Mouse (Mus musculus): ENCODE data around the gene Acot8.

Gene Acot8

DNA sequence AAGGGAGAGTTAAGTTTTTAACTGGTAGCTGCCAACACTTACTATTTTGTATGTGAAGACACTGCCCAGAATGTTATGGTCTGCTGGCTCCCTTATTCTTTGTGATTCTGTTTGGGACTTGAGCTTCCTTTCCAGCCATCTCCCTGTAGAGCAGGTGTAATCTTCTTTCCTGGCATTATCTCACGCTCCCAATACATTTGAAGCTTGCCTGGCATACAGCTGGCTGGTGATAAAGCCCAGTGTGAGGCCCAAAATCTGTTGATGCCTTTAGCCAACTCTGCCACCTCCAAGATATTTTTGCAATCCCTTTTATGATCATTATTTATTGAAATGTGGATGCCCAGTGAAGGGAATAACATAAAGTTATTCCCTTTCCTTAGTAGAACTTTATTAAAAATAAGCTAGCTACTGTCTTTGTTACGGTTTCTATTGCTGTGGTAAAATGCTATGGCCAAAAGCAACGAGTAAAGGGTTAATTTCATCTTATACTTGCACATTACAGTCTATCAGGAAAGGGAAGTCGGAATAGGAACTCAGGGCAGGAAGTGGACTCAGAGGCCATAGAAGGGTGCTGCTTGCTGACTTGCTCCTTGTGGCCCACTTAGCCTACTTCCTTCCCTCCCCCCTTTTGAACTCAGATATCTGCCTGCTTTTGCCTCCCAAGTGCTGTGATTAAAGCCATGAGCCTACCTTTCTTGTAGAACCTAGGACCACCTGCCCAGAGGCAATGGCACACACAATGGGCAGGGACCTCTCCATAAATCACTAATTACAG is 44.4 kb downstream of the Acot8 start:
- in situ Hi-C loops (cut with MboI; ENCODE audit: low sequenced_read_pairs): no loop called here

GRCm38 (mm10) chr2:164758692-164759091 is 46.0 kb downstream of the Acot8 start:
- in situ Hi-C loops (cut with MboI; ENCODE audit: low sequenced_read_pairs): no loop called here

- in situ Hi-C loops (cut with MboI; ENCODE audit: low sequenced_read_pairs): no loop called here
Observed at GRCm38 (mm10) chr2:164757841-164758240, 46.8 kb downstream of the Acot8 start.

- in situ Hi-C loops (cut with MboI; ENCODE audit: low sequenced_read_pairs): no loop called here
Observed at GRCm38 (mm10) chr2:164754800-164755199, 49.9 kb downstream of the Acot8 start.

- in situ Hi-C loops (cut with MboI; ENCODE audit: low sequenced_read_pairs): no loop called here
Observed at GRCm38 (mm10) chr2:164754105-164754504, 50.6 kb downstream of the Acot8 start.

DNA sequence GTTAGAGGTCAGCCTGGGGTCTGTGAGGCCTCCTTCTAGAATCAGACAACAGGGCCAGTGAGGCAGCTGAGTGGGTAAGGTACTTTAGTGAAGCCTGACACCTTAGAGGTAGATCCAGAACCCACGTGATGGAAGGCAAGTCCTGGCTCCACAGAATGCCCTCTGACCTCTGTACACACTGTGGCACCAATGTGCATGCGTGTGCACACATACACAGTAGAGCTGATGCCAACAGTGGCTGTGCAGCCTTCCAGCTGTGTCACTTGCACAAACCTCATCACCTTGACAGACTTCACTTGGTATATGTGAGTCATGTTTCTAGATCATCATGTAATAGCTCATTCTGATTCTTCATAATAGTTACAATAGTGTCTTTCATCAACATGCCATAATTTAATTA is 52.2 kb downstream of the Acot8 start:
- in situ Hi-C loops (cut with MboI; ENCODE audit: low sequenced_read_pairs): no loop called here

DNA sequence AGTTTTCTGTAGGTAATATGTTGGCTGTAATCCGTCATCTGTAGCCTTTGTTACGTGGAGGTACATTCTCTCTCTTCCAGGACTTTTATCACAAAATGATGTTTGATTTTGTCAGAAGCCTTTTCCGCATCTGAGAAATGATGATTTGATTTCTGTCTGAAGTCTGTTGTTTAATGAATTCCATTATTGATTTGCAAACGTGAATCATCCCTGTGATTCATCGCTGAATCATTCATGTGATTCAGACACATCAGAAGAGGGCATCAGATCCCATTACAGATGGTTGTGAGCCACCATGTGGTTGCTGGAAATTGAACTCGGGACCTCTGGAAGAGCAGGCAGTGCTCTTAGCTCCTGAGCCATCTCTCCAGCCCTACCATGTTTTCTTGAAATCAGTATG is 55.7 kb downstream of the Acot8 start:
- in situ Hi-C loops (cut with MboI; ENCODE audit: low sequenced_read_pairs): no loop called here

GRCm38 (mm10) chr2:164748191-164748590 is 56.5 kb downstream of the Acot8 start:
- in situ Hi-C loops (cut with MboI; ENCODE audit: low sequenced_read_pairs): no loop called here

GRCm38 (mm10) chr2:164746693-164747092 is 58.0 kb downstream of the Acot8 start:
- in situ Hi-C loops (cut with MboI; ENCODE audit: low sequenced_read_pairs): no loop called here

DNA sequence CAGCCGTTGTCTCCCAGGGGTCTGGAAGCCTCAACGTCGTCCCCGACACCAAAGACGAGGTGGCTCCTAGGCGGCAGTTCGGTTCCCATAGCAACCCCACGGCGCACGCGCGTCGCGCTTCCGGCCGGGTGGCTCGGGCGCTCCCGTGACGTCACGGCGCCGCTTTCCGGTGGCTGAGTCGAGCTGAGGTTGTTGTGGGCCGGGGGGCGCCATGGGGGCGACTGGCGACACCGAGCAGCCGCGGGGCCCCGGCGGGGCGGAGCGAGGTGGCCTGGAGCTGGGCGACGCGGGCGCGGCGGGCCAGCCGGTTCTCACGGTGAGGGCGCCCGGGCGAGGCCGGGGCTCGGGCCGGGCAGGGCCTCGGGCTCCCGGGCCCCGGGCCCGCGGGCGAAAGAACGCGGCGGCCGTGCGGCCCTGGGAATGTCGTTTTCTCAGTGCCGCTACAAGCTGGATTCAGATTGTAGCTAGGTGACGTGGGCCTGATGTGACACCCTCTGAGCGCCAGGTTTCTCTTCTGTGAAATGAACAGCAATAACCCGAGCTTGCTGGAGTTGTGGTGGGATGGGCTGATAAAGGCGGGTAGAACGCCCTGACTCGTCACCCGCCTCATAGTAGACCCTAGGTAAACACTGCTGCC is 58.7 kb downstream of the Acot8 start, which contains the start of the genes Wfdc3 and Dnttip1:
Gene Wfdc3 (minus strand): TSS at position 89 of the 637 bp plus-strand sequence.
Gene Dnttip1 (plus strand): TSS at position 141 of the 637 bp plus-strand sequence.
- in situ Hi-C loops (cut with MboI; ENCODE audit: low sequenced_read_pairs): no loop called here

DNA sequence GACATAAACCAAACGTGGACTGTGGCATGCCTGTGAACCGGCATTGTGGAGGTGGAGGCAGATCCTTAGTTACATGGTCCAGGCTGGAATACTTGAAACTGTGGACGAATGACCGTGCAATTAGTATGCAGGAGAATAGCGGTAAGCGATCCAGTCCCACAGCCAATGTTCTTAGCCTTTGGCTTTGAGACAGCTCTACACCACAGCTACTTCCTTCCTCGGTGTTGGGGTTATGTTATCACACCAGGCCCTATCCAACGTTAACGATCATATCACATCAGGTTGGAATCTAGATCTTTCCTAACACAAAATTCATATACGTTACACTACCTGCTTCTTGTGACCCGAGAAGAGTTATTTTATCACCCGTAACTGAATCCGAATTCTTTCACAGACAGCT is 59.7 kb downstream of the Acot8 start:
- in situ Hi-C loops (cut with MboI; ENCODE audit: low sequenced_read_pairs): no loop called here
